ENCODE assay signal across 12 mouse cellular contexts in the genomic region with DNA sequence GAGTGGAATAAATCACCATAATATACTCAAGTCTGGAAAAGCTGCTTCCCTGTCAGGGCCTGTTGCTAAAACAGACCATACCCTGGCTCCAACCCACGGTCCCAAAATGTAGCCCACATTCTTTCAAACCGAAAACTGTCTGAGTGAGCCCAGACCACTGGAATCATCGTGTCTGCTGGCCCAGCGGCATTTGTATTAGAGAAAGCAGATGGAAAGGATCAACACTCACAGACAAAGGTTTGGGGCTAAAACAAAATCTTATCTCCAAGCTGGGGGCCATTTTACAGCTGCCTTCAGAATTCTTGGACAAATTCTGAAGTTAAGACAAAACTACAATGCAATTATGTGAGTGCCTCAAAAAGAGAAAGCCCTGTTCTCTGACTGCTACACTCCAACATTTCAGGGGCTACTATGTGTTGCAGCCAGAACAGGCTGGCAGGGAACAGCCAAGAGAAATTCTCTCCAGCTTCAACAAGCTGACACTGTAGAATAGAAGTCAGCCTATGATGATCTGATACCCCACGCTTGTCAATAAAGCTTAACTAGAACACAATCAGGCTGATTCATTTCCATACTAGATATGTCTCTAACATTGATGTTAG.
DNase-seq lines count a peak whose midpoint lies in the region; ATAC-seq and TF ChIP-seq lines count a peak whose summit lies in the region.
"Had no signal": no experiment of that assay in that cellular context is flagged by ENCODE, and none has a peak within 500 bp of the region (broad histone marks: within the 10 kb centered on the region; RNA-seq: fewer than 3 reads in every experiment).

No protein-coding gene starts in this region.

- H3K4me3 ChIP-seq in kidney, embryonic 15.5 days (replicated peaks): no peak overlapping the region
- H3K4me3 ChIP-seq in heart, embryonic 13.5 days: no peak overlapping the region
- H3K4me3 ChIP-seq in kidney, postnatal 0 days (replicated peaks; ENCODE audit: low read depth, low read length): no peak overlapping the region
- H3K4me3 ChIP-seq in forebrain, embryonic 10.5 days: no peak overlapping the region
- H3K4me3 ChIP-seq: forebrain, embryonic 15.5 days had no signal

- H3K4me2 ChIP-seq in kidney, embryonic 15.5 days: no peak overlapping the region
- no peak overlapping the region for H3K4me2 ChIP-seq in heart, embryonic 13.5 days
- H3K4me2 ChIP-seq in kidney, postnatal 0 days (ENCODE audit: low read length): no peak overlapping the region
- H3K4me2 ChIP-seq: forebrain, embryonic 15.5 days had no signal

- peak overlapping the region; percentile 82 for H3K27ac ChIP-seq in kidney, embryonic 15.5 days
- peak overlapping the region; percentile 72 for H3K27ac ChIP-seq in heart, embryonic 13.5 days (replicated peaks)
- H3K27ac ChIP-seq in kidney, postnatal 0 days: peak overlapping the region; percentile 62; the same call in 1 of the 2 replicates
- H3K27ac ChIP-seq in forebrain, embryonic 10.5 days: no peak overlapping the region
- H3K27ac ChIP-seq: forebrain, embryonic 15.5 days had no signal

- peaks cover 54% of the 10 kb centered on the region for H3K4me1 ChIP-seq in kidney, embryonic 15.5 days
- H3K4me1 ChIP-seq in heart, embryonic 13.5 days: peaks cover 49% of the 10 kb centered on the region
- H3K4me1 ChIP-seq in kidney, postnatal 0 days (replicated peaks; ENCODE audit: insufficient read depth, low read length): peaks cover 10% of the 10 kb centered on the region
- H3K4me1 ChIP-seq in forebrain, embryonic 10.5 days: peaks cover 16% of the 10 kb centered on the region

- TF ChIP-seq CTCF in kidney, postnatal 0 days (IDR thresholded peaks at IDR 0.05; ENCODE audit: low read depth): no peak

- no peak for ATAC-seq in kidney, embryonic 15.5 days (replicated peaks; ENCODE audit: low FRiP score)
- no peak for ATAC-seq in heart, embryonic 13.5 days (ENCODE audit: extremely low read depth, insufficient number of reproducible peaks, low FRiP score, low TSS enrichment)
- ATAC-seq in kidney, postnatal 0 days (replicated peaks; ENCODE audit: low FRiP score, low read depth): no peak
- ATAC-seq: forebrain, embryonic 15.5 days had no signal

- WGBS in kidney, embryonic 15.5 days: 66% methylated on average over 5 of the region's 5 CpGs
- 52% methylated on average over 5 of the region's 5 CpGs for WGBS in heart, embryonic 13.5 days
- WGBS in kidney, postnatal 0 days: 63% methylated on average over 5 of the region's 5 CpGs
- 83% methylated on average over 5 of the region's 5 CpGs for WGBS in forebrain, embryonic 10.5 days

- peaks cover 49% of the 10 kb centered on the region for H3K36me3 ChIP-seq in kidney, embryonic 15.5 days
- H3K36me3 ChIP-seq in heart, embryonic 13.5 days: peaks cover 19% of the 10 kb centered on the region
- peaks cover 13% of the 10 kb centered on the region; the same call in 1 of the 2 replicates for H3K36me3 ChIP-seq in kidney, postnatal 0 days (ENCODE audit: insufficient read depth, low read length)
- peaks cover 27% of the 10 kb centered on the region for H3K36me3 ChIP-seq in forebrain, embryonic 10.5 days (replicated peaks)
- H3K36me3 ChIP-seq: forebrain, embryonic 15.5 days had no signal

- no peaks in the 10 kb centered on the region for H3K9me3 ChIP-seq in kidney, embryonic 15.5 days (replicated peaks)
- H3K9me3 ChIP-seq in heart, embryonic 13.5 days: no peaks in the 10 kb centered on the region
- H3K9me3 ChIP-seq in kidney, postnatal 0 days (replicated peaks; ENCODE audit: low read length): no peaks in the 10 kb centered on the region
- H3K9me3 ChIP-seq in forebrain, embryonic 10.5 days: no peaks in the 10 kb centered on the region
- H3K9me3 ChIP-seq: forebrain, embryonic 15.5 days had no signal

- DNase-seq in kidney, adult 11 months: no peak
- peak; percentile 79 for DNase-seq in kidney, postnatal 0 days (ENCODE audit: low spot score)
- DNase-seq in lung, postnatal 4 days: peak; percentile 52 to 81
- no peak for DNase-seq in forebrain, embryonic 10.5 days (ENCODE audit: extremely low spot score, low spot score)
- DNase-seq in left cerebral cortex, adult 8-10 months (ENCODE audit: low spot score in 2 of 2): no peak
- no peak for DNase-seq in thymus, postnatal 4 days
- DNase-seq: adrenal gland, postnatal 25 days; embryo, embryonic 11 days; liver had no signal

- H3K27me3 ChIP-seq in kidney, embryonic 15.5 days: no peaks in the 10 kb centered on the region
- H3K27me3 ChIP-seq in heart, embryonic 13.5 days (replicated peaks): no peaks in the 10 kb centered on the region
- no peaks in the 10 kb centered on the region for H3K27me3 ChIP-seq in kidney, postnatal 0 days (ENCODE audit: insufficient read depth, low read length)
- H3K27me3 ChIP-seq in forebrain, embryonic 10.5 days (ENCODE audit: poor library complexity, severe bottlenecking): no peaks in the 10 kb centered on the region
- H3K27me3 ChIP-seq: forebrain, embryonic 15.5 days had no signal

- no peak overlapping the region for H3K9ac ChIP-seq in kidney, embryonic 15.5 days
- H3K9ac ChIP-seq in heart, embryonic 13.5 days: no peak overlapping the region
- no peak overlapping the region for H3K9ac ChIP-seq in kidney, postnatal 0 days (ENCODE audit: low read depth, low read length)
- H3K9ac ChIP-seq: forebrain, embryonic 15.5 days had no signal

Comparison
In these comparisons a context has a peak if more than half of its experiments do, and no peak if none do; other contexts are left out.
1. DNase-seq: peak in kidney, postnatal 0 days (single experiment) and lung, postnatal 4 days (2 of 2); none in kidney, adult 11 months (single experiment), forebrain, embryonic 10.5 days (single experiment), left cerebral cortex, adult 8-10 months (0 of 2) and thymus, postnatal 4 days (single experiment).